Mouse (Mus musculus): Measurements from ENCODE around the gene Cep290. TPM values are rescaled to one million over a fixed set of nuclear protein-coding genes. Genes with fewer than 3 reads are reported as not detected.

Cep290 gene
- total and polyA plus RNA-seq, 3 experiments: 0.30 TPM; not detected in 2

DNA sequence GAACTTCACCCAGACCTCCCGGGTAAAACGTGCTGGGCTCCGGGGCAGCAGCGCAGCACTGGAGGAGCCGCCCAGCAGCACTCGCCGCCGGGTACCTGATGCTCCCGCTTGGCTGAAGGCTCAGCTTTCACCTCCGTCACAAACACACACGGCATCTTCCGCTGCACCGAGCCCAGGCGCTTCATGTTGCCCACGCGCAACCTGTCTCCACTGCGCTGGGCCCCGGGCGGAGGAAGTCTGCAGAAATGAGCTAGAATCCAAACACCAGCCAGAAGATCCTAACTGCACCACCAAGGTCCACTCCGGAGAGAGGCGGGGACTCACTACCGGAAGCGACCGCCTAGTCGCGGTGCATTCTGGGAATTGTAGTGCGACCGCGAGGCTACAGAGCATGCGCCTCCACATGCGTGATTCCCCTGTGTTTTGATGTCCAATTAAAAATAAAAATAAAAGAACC lies 101.6 kb downstream of the Cep290 start:
- Histone ChIP-seq H3K27ac (ENCODE audit: insufficient read depth, low read depth) (no peak overlapping the region), H3K9ac (ENCODE audit: insufficient read depth, low read depth) (no peak overlapping the region), H3K4me1 (ENCODE audit: control insufficient read depth in 1 of 2, insufficient read depth in 2 of 2) (no peaks in the 10 kb centered on the region), H3K79me2 (replicated peaks; ENCODE audit: control insufficient read depth, extremely low read depth, insufficient read depth, poor library complexity, severe bottlenecking) (no peaks in the 10 kb centered on the region), H3K9me3 (replicated peaks; ENCODE audit: low read length) (peaks cover 42% of the 10 kb centered on the region), H3K36me3 (replicated peaks in 1 of 2; ENCODE audit: control insufficient read depth in 1 of 2, insufficient read depth in 1 of 2, low read length in 1 of 2) (no peaks in the 10 kb centered on the region), H3K4me3 (replicated peaks in 1 of 3; ENCODE audit: low read depth in 2 of 3, low read length in 2 of 3, poor library complexity in 1 of 3) (no peak overlapping the region), H3K27me3 (replicated peaks) (no peaks in the 10 kb centered on the region), H3K4me2 (ENCODE audit: insufficient read depth, low read depth, poor library complexity, severe bottlenecking) (no peak overlapping the region)
- dilution Hi-C loops (cut with MboI; ENCODE audit: extremely low pct_ligation_motif_present, extremely low pct_unique_long_range_greater_than_20kb, low sequenced_read_pairs) (no loop called here), in situ Hi-C loops (cut with MboI; ENCODE audit: low pct_ligation_motif_present, low pct_unique_long_range_greater_than_20kb, low sequenced_read_pairs) (no loop called here)
- DNase-seq (ENCODE audit: extremely low read depth): no peak
- TF ChIP-seq SMC3 (IDR thresholded peaks at IDR 0.05; ENCODE audit: low read depth, low read length) (no peak), ETS1 (conservative IDR thresholded peaks at IDR 0.05; ENCODE audit: low read depth, low read length) (no peak)

DNA sequence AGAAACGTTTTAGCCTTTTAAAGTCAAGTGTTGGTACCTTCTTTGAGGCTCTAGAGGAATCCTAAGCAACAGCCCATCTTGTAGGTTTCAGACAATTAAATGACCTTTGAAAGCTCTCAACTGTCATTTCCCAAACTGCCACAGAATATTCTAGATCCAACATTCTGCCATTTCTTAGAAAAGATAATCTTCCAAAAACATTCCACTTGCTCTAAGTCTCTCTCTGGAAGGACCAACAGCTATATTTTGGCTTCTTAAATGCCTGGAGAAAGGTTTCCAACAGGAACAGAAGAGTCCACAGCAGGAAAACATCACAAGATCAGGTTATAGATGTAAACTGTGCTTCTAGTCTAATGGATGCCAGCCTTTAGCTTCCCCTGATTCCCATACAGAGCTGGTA lies 103.0 kb downstream of the Cep290 start, which contains the start of the genes 4930430F08Rik and 1700017N19Rik:
Gene 4930430F08Rik (minus strand): TSS at position 101 of the 400 bp plus-strand sequence.
Gene 1700017N19Rik (plus strand): TSS at position 162 of the 400 bp plus-strand sequence.
- H3K79me2 ChIP-seq (replicated peaks; ENCODE audit: control insufficient read depth, extremely low read depth, insufficient read depth, poor library complexity, severe bottlenecking): no peaks in the 10 kb centered on the region
- DNase-seq (ENCODE audit: extremely low read depth): no peak
- H3K36me3 ChIP-seq (replicated peaks in 1 of 2; ENCODE audit: control insufficient read depth in 1 of 2, insufficient read depth in 1 of 2, low read length in 1 of 2): no peaks in the 10 kb centered on the region
- dilution Hi-C loops (cut with MboI; ENCODE audit: extremely low pct_ligation_motif_present, extremely low pct_unique_long_range_greater_than_20kb, low sequenced_read_pairs): no loop called here
- no peak within 1 kb of the TSS for H3K27ac ChIP-seq (ENCODE audit: insufficient read depth, low read depth)
- TF ChIP-seq MEF2A (IDR thresholded peaks at IDR 0.05; ENCODE audit: borderline replicate concordance, low read depth, low read length) (no peak), JUND (conservative IDR thresholded peaks at IDR 0.05; ENCODE audit: low read depth, low read length) (no peak), ELF1 (IDR thresholded peaks at IDR 0.05; ENCODE audit: low read depth, low read length) (no peak), ZC3H11A (IDR thresholded peaks at IDR 0.05; ENCODE audit: low read depth, low read length) (no peak), CTCF (conservative IDR thresholded peaks at IDR 0.05 in 1 of 2, IDR thresholded peaks at IDR 0.05 in 1 of 2; ENCODE audit: low read depth in 2 of 2, low read length in 2 of 2) (no peak), POLR2AphosphoS2 (IDR thresholded peaks at IDR 0.05; ENCODE audit: low read depth, low read length) (no peak), IRF4 (IDR thresholded peaks at IDR 0.05; ENCODE audit: low read depth, low read length) (no peak), PAX5 (IDR thresholded peaks at IDR 0.05; ENCODE audit: low read length) (no peak), POLR2A (IDR thresholded peaks at IDR 0.05; ENCODE audit: low read depth, low read length) (no peak), GABPA (IDR thresholded peaks at IDR 0.05; ENCODE audit: insufficient replicate concordance, low read depth, low read length) (no peak), MYC (IDR thresholded peaks at IDR 0.05; ENCODE audit: low read depth, low read length) (no peak), NRF1 (IDR thresholded peaks at IDR 0.05; ENCODE audit: low read depth, low read length) (no peak)
- no peaks in the 10 kb centered on the region for H3K27me3 ChIP-seq (replicated peaks)
- H3K4me1 ChIP-seq (ENCODE audit: control insufficient read depth in 1 of 2, insufficient read depth in 2 of 2): no peaks in the 10 kb centered on the region
- no peak within 1 kb of the TSS for H3K9ac ChIP-seq (ENCODE audit: insufficient read depth, low read depth)
- no peak within 1 kb of the TSS for H3K4me2 ChIP-seq (ENCODE audit: insufficient read depth, low read depth, poor library complexity, severe bottlenecking)
- no peak within 1 kb of the TSS for H3K4me3 ChIP-seq (replicated peaks in 1 of 3; ENCODE audit: low read depth in 2 of 3, low read length in 2 of 3, poor library complexity in 1 of 3)
- in situ Hi-C loops (cut with MboI; ENCODE audit: low pct_ligation_motif_present, low pct_unique_long_range_greater_than_20kb, low sequenced_read_pairs): no loop called here
- H3K9me3 ChIP-seq (replicated peaks; ENCODE audit: low read length): peaks cover 44% of the 10 kb centered on the region

DNA sequence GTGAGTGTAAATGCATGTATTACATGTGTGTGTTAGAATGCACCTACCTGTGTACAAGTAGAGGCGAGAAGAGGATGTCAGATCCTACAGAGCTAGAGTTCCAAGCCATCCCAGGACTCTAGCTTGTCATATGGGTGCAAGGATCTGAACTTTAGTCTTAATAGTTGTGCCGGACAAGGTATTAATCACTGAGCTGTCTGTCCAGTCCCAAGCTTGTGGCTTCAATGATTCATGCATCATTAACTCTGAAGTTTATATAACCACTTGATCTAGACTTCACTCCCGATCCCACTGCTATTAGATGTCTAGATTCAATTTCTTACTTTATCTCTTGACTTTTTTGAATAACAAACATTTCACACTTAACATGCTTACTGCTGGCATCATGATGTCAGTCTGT lies 111.0 kb downstream of the Cep290 start:
- in situ Hi-C loops (cut with MboI; ENCODE audit: low pct_ligation_motif_present, low pct_unique_long_range_greater_than_20kb, low sequenced_read_pairs): no loop called here
- Histone ChIP-seq H3K4me2 (ENCODE audit: insufficient read depth, low read depth, poor library complexity, severe bottlenecking) (no peak overlapping the region), H3K9me3 (replicated peaks; ENCODE audit: low read length) (peaks cover 53% of the 10 kb centered on the region), H3K27ac (ENCODE audit: insufficient read depth, low read depth) (no peak overlapping the region), H3K9ac (ENCODE audit: insufficient read depth, low read depth) (no peak overlapping the region), H3K27me3 (replicated peaks) (no peaks in the 10 kb centered on the region), H3K4me1 (ENCODE audit: control insufficient read depth in 1 of 2, insufficient read depth in 2 of 2) (no peaks in the 10 kb centered on the region), H3K36me3 (replicated peaks in 1 of 2; ENCODE audit: control insufficient read depth in 1 of 2, insufficient read depth in 1 of 2, low read length in 1 of 2) (no peaks in the 10 kb centered on the region), H3K79me2 (replicated peaks; ENCODE audit: control insufficient read depth, extremely low read depth, insufficient read depth, poor library complexity, severe bottlenecking) (no peaks in the 10 kb centered on the region), H3K4me3 (replicated peaks in 1 of 3; ENCODE audit: low read depth in 2 of 3, low read length in 2 of 3, poor library complexity in 1 of 3) (no peak overlapping the region)
- no peak for TF ChIP-seq POLR2AphosphoS2 (IDR thresholded peaks at IDR 0.05; ENCODE audit: low read depth, low read length)
- TF ChIP-seq ZNF384 (IDR thresholded peaks at IDR 0.05; ENCODE audit: low read depth, low read length): no peak
- TF ChIP-seq MAZ (IDR thresholded peaks at IDR 0.05; ENCODE audit: low read depth, low read length): no peak
- TF ChIP-seq E2F4 (IDR thresholded peaks at IDR 0.05; ENCODE audit: insufficient replicate concordance, low read depth, low read length): no peak
- TF ChIP-seq PAX5 (IDR thresholded peaks at IDR 0.05; ENCODE audit: low read length): no peak
- TF ChIP-seq TCF12 (IDR thresholded peaks at IDR 0.05; ENCODE audit: low read depth, low read length): no peak
- no peak for TF ChIP-seq ETS1 (conservative IDR thresholded peaks at IDR 0.05; ENCODE audit: low read depth, low read length)
- no peak for TF ChIP-seq HCFC1 (IDR thresholded peaks at IDR 0.05; ENCODE audit: low read depth, low read length)
- TF ChIP-seq GABPA (IDR thresholded peaks at IDR 0.05; ENCODE audit: insufficient replicate concordance, low read depth, low read length): no peak
- no peak for TF ChIP-seq JUND (conservative IDR thresholded peaks at IDR 0.05; ENCODE audit: low read depth, low read length)
- TF ChIP-seq BHLHE40 (IDR thresholded peaks at IDR 0.05; ENCODE audit: low read depth, low read length): no peak
- TF ChIP-seq EP300 (IDR thresholded peaks at IDR 0.05; ENCODE audit: low read length): no peak
- TF ChIP-seq NRF1 (IDR thresholded peaks at IDR 0.05; ENCODE audit: low read depth, low read length): no peak
- TF ChIP-seq MEF2A (IDR thresholded peaks at IDR 0.05; ENCODE audit: borderline replicate concordance, low read depth, low read length): no peak
- TF ChIP-seq ZMIZ1 (IDR thresholded peaks at IDR 0.05; ENCODE audit: low read depth, low read length): no peak
- dilution Hi-C loops (cut with MboI; ENCODE audit: extremely low pct_ligation_motif_present, extremely low pct_unique_long_range_greater_than_20kb, low sequenced_read_pairs): no loop called here
- no peak for DNase-seq (ENCODE audit: extremely low read depth)
